Mouse (Mus musculus) hindbrain, postnatal 0 days (tissue): ENCODE measurements at regions not wholly inside any gene's neighbourhood (a gene's known extent, or its start where the extent isn't known, plus 50 kb on each side); places are given as distances from the start of the nearest gene placed in this dataset.

Experiments
- ATAC-seq: fragments of 200-750 bp; cut with Nextera tagmentation; 2 replicates; pipeline ENCODE4 v1.8.0; 2017; ENCODE audit warnings: mild to moderate bottlenecking, moderate TSS enrichment, moderate library complexity
- DNase-seq: peaks from one replicate; pipeline ENCODE4 v3.0.0-alpha.2; 2015; ENCODE audit warnings: low spot score
- H3K27ac ChIP-seq: fragments of 300-500 bp; sonication (generic); 2 replicates; pipeline ENCODE4 v1.5.1; 2014; ENCODE audit warnings: mild to moderate bottlenecking
- H3K27me3 ChIP-seq: fragments of 300-500 bp; sonication (generic); 2 replicates; pipeline ENCODE4 v1.6.1; 2014; ENCODE audit warnings: low read length, mixed read lengths; ENCODE audit not compliant: insufficient read depth
- H3K36me3 ChIP-seq: fragments of 300-500 bp; sonication (generic); 2 replicates; pipeline ENCODE4 v1.6.1; 2014; ENCODE audit warnings: low read length, mixed read lengths; ENCODE audit not compliant: insufficient read depth
- H3K4me1 ChIP-seq: fragments of 300-500 bp; sonication (generic); 2 replicates; pipeline ENCODE4 v1.6.1; 2014; ENCODE audit warnings: antibody characterized with exemption, low read length, mixed read lengths; ENCODE audit not compliant: insufficient read depth
- H3K4me2 ChIP-seq: fragments of 300-500 bp; sonication (generic); 2 replicates; pipeline ENCODE4 v1.6.1; 2014; ENCODE audit warnings: low read depth, mild to moderate bottlenecking, low read length, moderate library complexity, mixed read lengths
- H3K4me3 ChIP-seq: fragments of 300-500 bp; sonication (generic); 2 replicates; pipeline ENCODE4 v1.5.1; 2014; ENCODE audit warnings: low read length
- H3K9ac ChIP-seq: fragments of 300-500 bp; sonication (generic); replicated peaks from 2 replicates; pipeline ENCODE4 v1.6.1; 2014; ENCODE audit warnings: mild to moderate bottlenecking, low read length, moderate library complexity, mixed read lengths
- H3K9me3 ChIP-seq: fragments of 300-500 bp; sonication (generic); 2 replicates; pipeline ENCODE4 v1.6.1; 2016; ENCODE audit warnings: low read length, mixed read lengths
- CTCF ChIP-seq: IDR thresholded peaks from 2 replicates; pipeline ENCODE4 v1.5.1; 2016; ENCODE audit warnings: antibody characterized with exemption, control low read depth, low read depth
- WGBS: fragments of 180-500 bp; shearing (Covaris S2); extraction: QIAGEN DNeasy Blood & Tissue Kit; methylation state at CpG from one replicate; pipeline ENCODE4 v1.1.7; 2014; 5-methylcytosine and 5-hydroxymethylcytosine counted together

DNA sequence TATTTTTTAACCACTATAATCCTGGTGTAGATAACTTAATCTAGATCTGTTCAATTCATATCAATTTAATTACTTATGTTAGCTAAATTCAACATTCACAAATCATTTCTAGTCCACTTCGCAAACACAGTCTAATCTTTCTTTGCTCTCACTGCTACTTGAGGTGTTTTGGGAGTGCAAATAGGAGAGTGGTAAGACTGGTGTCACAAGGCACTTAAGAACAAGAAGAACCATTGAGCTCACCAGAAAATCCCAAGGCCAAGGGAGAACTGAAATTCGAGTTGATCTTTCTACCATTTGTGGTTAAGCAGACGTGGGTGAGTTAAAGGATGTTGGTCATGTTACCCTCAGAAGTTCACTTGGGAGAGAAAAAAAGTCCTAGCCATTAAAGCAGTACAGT, 77.9 kb upstream of the Cadm2 start:
- DNase-seq (no peak), ATAC-seq (no peak)
- no peak overlapping the region for H3K27ac ChIP-seq
- 76% methylated on average over 3 of the region's 3 CpGs for WGBS
- no peak for TF ChIP-seq CTCF
- no peak overlapping the region for H3K9ac ChIP-seq
- no peaks in the 10 kb centered on the region for H3K9me3 ChIP-seq
- no peak overlapping the region for H3K4me3 ChIP-seq
- H3K4me1 ChIP-seq = no peaks in the 10 kb centered on the region
- H3K4me2 ChIP-seq = no peak overlapping the region
- no peaks in the 10 kb centered on the region for H3K36me3 ChIP-seq
- no peaks in the 10 kb centered on the region for H3K27me3 ChIP-seq
